Mouse (Mus musculus): ENCODE measurements around the gene Tti1. TPM values are rescaled to one million over a fixed set of nuclear protein-coding genes. Genes with fewer than 3 reads are reported as not detected.
"Not testable (repeated sequence)": the region's sequence is repeated elsewhere in the genome, so short reads cannot be mapped to it uniquely, and the experiment has no call there.

Tti1 gene
- polyA plus RNA-seq, 1 experiment = 17.6 TPM

DNA sequence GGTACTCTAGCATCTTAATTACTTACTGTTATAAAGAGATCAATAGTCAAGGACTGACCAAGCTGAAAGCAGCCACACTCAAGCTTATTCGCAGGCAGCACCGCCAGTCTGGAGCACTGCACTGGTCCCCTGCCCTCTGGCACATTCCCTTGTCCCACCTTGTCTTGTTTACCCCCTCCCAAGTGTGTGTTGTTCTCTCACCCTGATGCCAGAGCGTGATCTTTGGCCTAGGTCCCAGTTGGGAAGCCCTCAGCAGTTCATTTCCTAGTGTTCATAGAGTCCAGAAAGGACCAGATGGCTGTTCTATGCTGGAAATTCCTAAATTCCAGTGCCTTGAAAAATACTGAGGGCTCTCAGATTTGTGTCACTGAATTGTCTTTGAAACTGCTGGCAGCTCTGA, 28.8 kb upstream of the Tti1 start:
- peaks cover 24% of the 10 kb centered on the region for H3K36me3 ChIP-seq (ENCODE audit: control insufficient read depth, insufficient read depth, low read length)
- no peaks in the 10 kb centered on the region for H3K4me1 ChIP-seq (ENCODE audit: control insufficient read depth, insufficient read depth, insufficient read length)
- WGBS = 93% methylated on average over 3 of the region's 3 CpGs
- no peak for DNase-seq (ENCODE audit: low read depth in 1 of 2, low spot score in 2 of 2)
- TF ChIP-seq POLR2A (IDR thresholded peaks at IDR 0.05; ENCODE audit: low read depth, low read length) (no peak), CTCF (IDR thresholded peaks at IDR 0.05; ENCODE audit: extremely low read depth, insufficient read depth, insufficient read length, insufficient replicate concordance) (no peak)
- no peaks in the 10 kb centered on the region for H3K27me3 ChIP-seq (ENCODE audit: control insufficient read depth, insufficient read depth, low read length)
- H3K27ac ChIP-seq (ENCODE audit: insufficient read depth, low read length) = no peak overlapping the region
- H3K4me3 ChIP-seq (ENCODE audit: extremely low read depth, insufficient read depth, insufficient read length) = no peak overlapping the region

DNA sequence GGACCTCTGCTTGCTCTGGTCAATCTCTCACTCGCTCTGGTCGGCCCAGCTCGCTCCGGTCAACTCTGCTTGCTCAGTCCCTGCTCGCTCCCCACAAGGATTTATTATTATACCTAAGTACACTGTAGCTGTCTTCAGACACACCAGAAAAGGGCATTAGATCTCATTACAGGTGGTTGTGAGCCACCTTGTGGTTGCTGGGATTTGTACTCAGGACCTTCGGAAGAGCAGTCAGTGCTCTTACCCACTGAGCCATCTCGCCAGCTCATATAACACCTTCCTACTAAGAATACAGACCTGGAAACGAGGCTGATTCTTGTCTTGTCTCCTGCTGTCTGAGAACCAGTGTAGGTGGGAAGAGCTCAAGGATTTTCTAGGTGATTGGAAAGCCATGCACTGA, 27.1 kb upstream of the Tti1 start:
- 96% methylated on average over 8 of the region's 8 CpGs for WGBS

DNA sequence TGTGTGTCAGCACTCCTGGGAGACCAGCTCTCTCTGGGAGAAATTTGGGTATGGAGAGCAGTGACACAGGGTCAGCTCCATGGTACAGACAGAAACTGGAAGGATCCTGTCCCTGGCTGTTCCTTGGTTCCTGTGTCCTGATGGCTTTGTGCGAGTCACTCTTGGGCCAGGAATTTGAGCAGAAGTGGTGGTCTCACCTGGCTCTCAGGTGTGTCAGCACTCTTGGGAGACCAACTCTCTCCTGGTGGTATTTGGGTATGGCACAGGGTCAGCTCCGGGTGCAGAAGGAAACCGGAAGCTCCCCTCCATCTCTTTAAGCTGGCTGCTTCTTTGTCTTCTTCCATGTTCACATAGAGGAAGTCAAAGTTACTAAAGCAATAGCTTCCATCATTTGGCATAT, 26.4 kb upstream of the Tti1 start:
- no peak for DNase-seq (ENCODE audit: low read depth in 1 of 2, low spot score in 2 of 2)
- TF ChIP-seq POLR2A (IDR thresholded peaks at IDR 0.05; ENCODE audit: low read depth, low read length) (no peak), CTCF (IDR thresholded peaks at IDR 0.05; ENCODE audit: extremely low read depth, insufficient read depth, insufficient read length, insufficient replicate concordance) (no peak)
- Histone ChIP-seq H3K4me1 (ENCODE audit: control insufficient read depth, insufficient read depth, insufficient read length) (no peaks in the 10 kb centered on the region), H3K27ac (ENCODE audit: insufficient read depth, low read length) (no peak overlapping the region), H3K27me3 (ENCODE audit: control insufficient read depth, insufficient read depth, low read length) (no peaks in the 10 kb centered on the region), H3K4me3 (ENCODE audit: extremely low read depth, insufficient read depth, insufficient read length) (no peak overlapping the region), H3K36me3 (ENCODE audit: control insufficient read depth, insufficient read depth, low read length) (peaks cover 25% of the 10 kb centered on the region)
- WGBS = 97% methylated on average over 3 of the region's 3 CpGs

More for the DNA sequence above, 27.1 kb upstream of the Tti1 start:
- not testable (repeated sequence) for H3K27ac ChIP-seq (ENCODE audit: insufficient read depth, low read length); DNase-seq (ENCODE audit: low read depth in 1 of 2, low spot score in 2 of 2); H3K27me3 ChIP-seq (ENCODE audit: control insufficient read depth, insufficient read depth, low read length); H3K4me1 ChIP-seq (ENCODE audit: control insufficient read depth, insufficient read depth, insufficient read length); H3K4me3 ChIP-seq (ENCODE audit: extremely low read depth, insufficient read depth, insufficient read length)
- H3K36me3 ChIP-seq (ENCODE audit: control insufficient read depth, insufficient read depth, low read length) = peaks cover 21% of the 10 kb centered on the region

DNA sequence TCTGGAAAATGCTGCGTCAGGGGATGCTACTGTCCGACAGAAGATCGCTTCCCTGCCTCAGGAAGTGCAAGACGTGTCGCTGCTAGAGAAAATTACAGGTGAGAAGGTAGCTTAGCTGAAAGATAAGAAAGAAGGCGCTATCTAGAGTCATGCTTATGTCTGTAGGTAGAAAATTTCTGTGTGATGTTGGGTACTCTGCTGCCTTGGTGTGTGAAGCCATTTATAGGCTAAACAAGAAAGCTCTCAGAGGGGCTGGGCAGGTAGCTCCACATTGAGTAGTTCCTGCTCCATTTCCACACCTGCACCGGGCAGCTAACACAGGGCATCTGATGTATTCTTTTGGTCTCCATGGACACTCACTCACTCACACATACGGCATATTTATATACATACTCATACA, 21.9 kb upstream of the Tti1 start:
- DNase-seq (ENCODE audit: low read depth in 1 of 2, low spot score in 2 of 2) = no peak
- H3K4me3 ChIP-seq (ENCODE audit: extremely low read depth, insufficient read depth, insufficient read length) = no peak overlapping the region
- H3K27me3 ChIP-seq (ENCODE audit: control insufficient read depth, insufficient read depth, low read length) = no peaks in the 10 kb centered on the region
- H3K4me1 ChIP-seq (ENCODE audit: control insufficient read depth, insufficient read depth, insufficient read length) = no peaks in the 10 kb centered on the region
- TF ChIP-seq POLR2A (IDR thresholded peaks at IDR 0.05; ENCODE audit: low read depth, low read length) (no peak), CTCF (IDR thresholded peaks at IDR 0.05; ENCODE audit: extremely low read depth, insufficient read depth, insufficient read length, insufficient replicate concordance) (no peak)
- WGBS = 98% methylated on average over 8 of the region's 8 CpGs
- peaks cover 20% of the 10 kb centered on the region for H3K36me3 ChIP-seq (ENCODE audit: control insufficient read depth, insufficient read depth, low read length)
- no peak overlapping the region for H3K27ac ChIP-seq (ENCODE audit: insufficient read depth, low read length)

DNA sequence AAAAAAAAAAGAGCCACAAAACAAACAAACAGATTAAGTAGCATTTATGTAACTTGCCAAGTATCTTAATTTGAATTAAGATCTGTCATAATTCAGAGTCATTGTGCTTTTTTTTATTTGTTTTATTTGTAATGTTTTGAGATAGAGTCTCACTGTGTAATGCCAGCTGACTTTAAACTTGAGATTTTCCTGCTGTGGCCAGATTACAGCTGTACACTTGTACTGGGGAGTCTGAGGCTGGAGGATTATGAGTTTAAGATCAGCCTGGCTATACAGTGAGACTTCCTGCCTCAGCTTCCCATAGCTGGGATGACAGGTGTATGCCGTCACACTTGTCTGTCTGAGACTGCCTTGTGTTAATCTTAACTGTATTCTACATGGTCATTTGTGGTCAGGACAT, 20.5 kb upstream of the Tti1 start:
- no peaks in the 10 kb centered on the region for H3K4me1 ChIP-seq (ENCODE audit: control insufficient read depth, insufficient read depth, insufficient read length)
- WGBS = 100% methylated on average over 1 of the region's 1 CpGs
- H3K4me3 ChIP-seq (ENCODE audit: extremely low read depth, insufficient read depth, insufficient read length) = no peak overlapping the region
- no peaks in the 10 kb centered on the region for H3K27me3 ChIP-seq (ENCODE audit: control insufficient read depth, insufficient read depth, low read length)
- TF ChIP-seq CTCF (IDR thresholded peaks at IDR 0.05; ENCODE audit: extremely low read depth, insufficient read depth, insufficient read length, insufficient replicate concordance) (no peak), POLR2A (IDR thresholded peaks at IDR 0.05; ENCODE audit: low read depth, low read length) (no peak)
- H3K27ac ChIP-seq (ENCODE audit: insufficient read depth, low read length) = no peak overlapping the region
- no peak for DNase-seq (ENCODE audit: low read depth in 1 of 2, low spot score in 2 of 2)
- peaks cover 21% of the 10 kb centered on the region for H3K36me3 ChIP-seq (ENCODE audit: control insufficient read depth, insufficient read depth, low read length)

DNA sequence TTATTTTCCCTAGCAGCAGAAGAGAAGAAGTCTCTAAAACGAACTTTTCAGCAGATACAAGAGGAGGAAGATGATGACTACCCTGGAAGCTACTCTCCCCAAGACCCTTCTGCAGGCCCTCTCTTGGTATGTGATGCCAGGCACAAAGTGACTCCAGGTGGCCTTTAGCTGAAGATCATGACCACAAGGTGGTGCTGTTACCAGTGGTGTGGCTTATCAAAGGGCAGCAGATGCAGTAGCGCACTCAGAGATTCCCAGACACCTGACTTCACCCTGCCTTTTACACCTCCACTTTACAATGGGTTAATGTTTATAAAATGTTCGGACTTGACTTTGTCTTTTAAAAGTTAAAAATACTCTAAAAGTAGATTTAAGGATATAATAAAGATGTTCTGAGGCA, 19.7 kb upstream of the Tti1 start:
- H3K4me3 ChIP-seq (ENCODE audit: extremely low read depth, insufficient read depth, insufficient read length) = no peak overlapping the region
- no peaks in the 10 kb centered on the region for H3K4me1 ChIP-seq (ENCODE audit: control insufficient read depth, insufficient read depth, insufficient read length)
- no peak for TF ChIP-seq POLR2A (IDR thresholded peaks at IDR 0.05; ENCODE audit: low read depth, low read length)
- peak; percentile 58; the same call in 1 of the 2 replicates for TF ChIP-seq CTCF (IDR thresholded peaks at IDR 0.05; ENCODE audit: extremely low read depth, insufficient read depth, insufficient read length, insufficient replicate concordance)
- WGBS = 66% methylated on average over 3 of the region's 3 CpGs
- H3K27ac ChIP-seq (ENCODE audit: insufficient read depth, low read length) = no peak overlapping the region
- H3K27me3 ChIP-seq (ENCODE audit: control insufficient read depth, insufficient read depth, low read length) = no peaks in the 10 kb centered on the region
- DNase-seq (ENCODE audit: low read depth in 1 of 2, low spot score in 2 of 2) = peak; percentile 21 to 54
- H3K36me3 ChIP-seq (ENCODE audit: control insufficient read depth, insufficient read depth, low read length) = peaks cover 26% of the 10 kb centered on the region

DNA sequence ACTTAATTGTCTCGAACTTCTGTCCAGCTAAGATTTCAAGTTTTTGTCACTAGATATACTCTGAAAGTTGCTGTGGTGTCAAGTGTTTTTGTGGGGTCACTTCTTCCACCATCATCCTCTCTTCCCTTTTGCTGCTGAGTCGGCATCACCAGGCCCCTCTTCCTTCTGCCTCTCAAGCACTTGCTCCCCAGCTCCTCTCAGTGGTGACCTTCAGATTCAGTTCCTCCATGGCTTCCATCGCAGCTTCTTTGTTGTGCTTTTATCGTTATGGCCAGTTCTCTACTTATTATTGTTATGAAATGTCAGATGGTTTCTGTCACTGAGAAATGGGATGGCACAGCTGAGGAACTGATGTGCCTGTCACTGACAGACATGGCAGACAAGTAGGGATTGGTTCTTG, 18.0 kb upstream of the Tti1 start:
- Histone ChIP-seq H3K36me3 (ENCODE audit: control insufficient read depth, insufficient read depth, low read length) (peaks cover 25% of the 10 kb centered on the region), H3K27me3 (ENCODE audit: control insufficient read depth, insufficient read depth, low read length) (no peaks in the 10 kb centered on the region), H3K27ac (ENCODE audit: insufficient read depth, low read length) (no peak overlapping the region), H3K4me3 (ENCODE audit: extremely low read depth, insufficient read depth, insufficient read length) (no peak overlapping the region), H3K4me1 (ENCODE audit: control insufficient read depth, insufficient read depth, insufficient read length) (no peaks in the 10 kb centered on the region)
- TF ChIP-seq POLR2A (IDR thresholded peaks at IDR 0.05; ENCODE audit: low read depth, low read length) (no peak), CTCF (IDR thresholded peaks at IDR 0.05; ENCODE audit: extremely low read depth, insufficient read depth, insufficient read length, insufficient replicate concordance) (no peak)
- DNase-seq (ENCODE audit: low read depth in 1 of 2, low spot score in 2 of 2) = no peak
- WGBS = 61% methylated on average over 4 of the region's 4 CpGs
